Mouse (Mus musculus) activated CD4-positive, CD25-positive, alpha-beta regulatory T cell, adult 4 months (primary cell): Measurements from ENCODE around the gene Glb1l. TPM values are rescaled to one million over a fixed set of nuclear protein-coding genes. Genes with fewer than 3 reads are reported as not detected.
"Not testable (repeated sequence)": the region's sequence is repeated elsewhere in the genome, so short reads cannot be mapped to it uniquely, and the experiment has no call there.

Experiments
- ATAC-seq: one replicate; pipeline ENCODE4 v1.8.0; 2017
- polyA plus RNA-seq, 2 experiments: library from polyadenylated mRNA; unstranded; fragments of 100-300 nt; shearing (Covaris generic); gene quantifications; one replicate each; pipeline ENCODE4 v1.2.1; 2017

The Glb1l gene
- 10 to 100 TPM; 12.0 to 12.4 TPM for polyA plus RNA-seq

DNA sequence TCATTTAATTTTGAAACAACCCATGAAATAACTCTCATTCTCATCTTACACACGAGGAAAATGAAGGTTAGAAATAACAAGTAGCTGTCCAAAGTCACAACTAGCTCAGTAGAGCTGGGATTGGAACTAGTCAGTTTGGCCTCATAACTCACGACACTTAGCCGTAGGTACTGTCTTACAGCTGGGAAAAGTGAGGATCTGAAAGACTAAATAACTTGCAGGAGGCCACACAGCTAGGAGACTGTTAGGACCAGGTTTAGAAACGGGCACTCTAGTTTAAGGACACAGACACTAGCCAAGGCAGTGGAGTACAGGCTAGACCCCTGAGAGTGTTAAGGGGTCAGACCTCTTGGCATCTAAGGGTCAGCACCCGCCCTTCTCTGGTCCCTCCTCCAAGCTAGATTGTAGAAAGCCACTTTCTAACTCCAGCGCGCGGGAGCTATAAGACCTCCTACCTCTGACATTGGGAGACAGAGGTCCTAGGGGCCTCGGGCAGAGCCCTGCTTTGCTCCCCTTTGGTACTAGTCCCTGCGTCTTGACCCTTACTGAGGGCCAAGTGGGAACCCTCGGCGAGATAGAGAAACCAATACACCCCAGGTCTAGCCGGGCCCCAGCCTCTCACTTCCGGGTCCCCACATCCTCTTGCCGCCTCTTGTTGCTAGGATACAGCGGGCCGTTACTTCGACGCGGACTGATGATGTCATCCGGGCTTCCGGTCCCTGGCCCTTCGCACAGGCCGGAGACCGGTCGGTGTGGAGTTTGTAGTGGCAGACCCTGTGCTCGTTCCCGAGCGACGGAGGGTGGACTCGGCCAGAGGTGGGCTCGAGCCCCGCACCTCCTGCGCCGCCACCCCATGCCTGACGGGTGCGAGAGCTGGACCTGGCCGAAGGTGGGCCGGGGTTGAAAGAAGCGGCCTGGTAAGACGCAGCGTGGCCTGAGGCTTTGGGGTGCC is at the start of gene Glb1l, which contains the start of gene Stk16:
Gene Glb1l (minus strand): TSS at position 678 of the 952 bp plus-strand sequence.
Gene Stk16 (plus strand): TSS at position 703 of the 952 bp plus-strand sequence.
- peak; percentile 91 for ATAC-seq

GRCm38 (mm10) chr1:75255516-75256046 is 45.0 kb upstream of the Glb1l start:
- no peak for ATAC-seq

DNA sequence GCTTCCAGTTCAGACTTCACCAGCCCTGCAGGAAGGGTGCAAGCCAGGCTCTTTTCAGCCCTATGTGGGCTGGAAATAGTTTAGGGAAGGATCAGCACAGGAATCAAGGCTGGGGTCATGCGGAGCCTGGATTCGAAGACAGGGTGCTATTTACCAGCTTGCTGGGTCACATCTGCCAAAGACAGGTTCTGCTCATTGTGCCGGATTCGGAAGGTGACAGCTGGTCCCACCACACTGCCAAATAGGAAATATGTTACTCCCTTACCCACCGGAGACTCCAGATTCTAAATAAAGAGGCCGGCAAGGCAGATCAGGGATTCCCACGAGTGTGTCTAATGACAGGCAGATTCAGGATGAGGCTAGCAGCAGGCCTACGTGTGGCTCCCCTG is 44.0 kb upstream of the Glb1l start:
- ATAC-seq: no peak

DNA sequence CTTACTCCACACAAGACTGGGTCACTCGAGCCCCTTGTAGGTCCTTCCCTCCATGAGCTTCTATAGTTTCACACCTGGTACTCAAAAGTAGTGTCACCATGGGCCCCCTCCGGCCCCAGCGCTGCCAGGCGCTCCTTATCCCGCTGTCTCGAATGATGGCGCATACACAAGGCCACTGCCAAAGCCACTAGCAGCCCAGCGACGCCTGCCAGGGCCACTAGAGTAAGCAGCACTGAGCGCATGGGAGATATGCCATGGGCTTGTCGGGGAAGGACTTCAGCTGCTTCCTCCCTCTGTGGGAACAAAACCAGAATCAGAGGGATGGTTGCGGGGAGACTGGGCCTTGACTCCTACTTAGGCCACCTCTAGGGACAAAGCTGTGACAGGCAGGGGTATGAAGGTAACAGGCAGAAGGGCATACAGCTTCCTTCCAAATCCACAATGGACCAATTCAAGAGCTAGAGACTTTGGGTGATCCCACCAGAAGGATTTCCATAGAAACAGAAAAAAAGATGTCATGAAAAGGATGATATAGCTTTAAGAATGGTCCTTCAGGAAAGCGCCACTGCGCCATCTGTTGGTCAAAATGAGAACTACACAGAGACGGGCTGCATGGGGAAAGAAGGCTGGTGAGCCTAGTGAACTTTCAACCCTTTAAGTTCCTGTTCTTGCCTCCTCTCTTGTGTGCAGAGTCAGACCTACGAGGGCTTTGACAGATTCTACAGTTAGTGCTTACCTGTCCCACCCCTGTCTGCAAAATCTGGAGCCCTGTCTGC is 43.4 kb upstream of the Glb1l start:
- ATAC-seq: peak; percentile 26

- no peak for ATAC-seq
These were observed 42.4 kb upstream of the Glb1l start for GRCm38 (mm10) chr1:75253029-75253428.

DNA sequence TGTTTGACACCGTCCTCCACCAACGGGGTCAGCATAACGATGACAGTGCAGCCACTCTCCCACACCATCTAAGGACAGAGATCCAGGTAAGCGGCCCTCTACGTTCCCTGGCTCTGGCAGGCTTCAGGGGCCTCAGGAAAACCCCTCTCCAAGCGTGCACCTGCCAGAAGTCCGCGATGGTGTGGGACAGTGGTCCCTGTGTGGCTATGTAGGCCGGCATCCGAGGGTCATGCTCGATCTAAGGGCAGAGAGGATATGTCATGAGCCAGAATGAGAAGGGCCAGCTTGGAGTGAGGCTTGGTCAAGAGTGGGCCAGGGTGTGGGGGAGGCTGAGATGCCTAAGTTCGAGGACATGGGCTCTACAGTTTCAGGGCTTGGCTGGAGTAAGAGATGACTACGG is 41.7 kb upstream of the Glb1l start:
- ATAC-seq: no peak

DNA sequence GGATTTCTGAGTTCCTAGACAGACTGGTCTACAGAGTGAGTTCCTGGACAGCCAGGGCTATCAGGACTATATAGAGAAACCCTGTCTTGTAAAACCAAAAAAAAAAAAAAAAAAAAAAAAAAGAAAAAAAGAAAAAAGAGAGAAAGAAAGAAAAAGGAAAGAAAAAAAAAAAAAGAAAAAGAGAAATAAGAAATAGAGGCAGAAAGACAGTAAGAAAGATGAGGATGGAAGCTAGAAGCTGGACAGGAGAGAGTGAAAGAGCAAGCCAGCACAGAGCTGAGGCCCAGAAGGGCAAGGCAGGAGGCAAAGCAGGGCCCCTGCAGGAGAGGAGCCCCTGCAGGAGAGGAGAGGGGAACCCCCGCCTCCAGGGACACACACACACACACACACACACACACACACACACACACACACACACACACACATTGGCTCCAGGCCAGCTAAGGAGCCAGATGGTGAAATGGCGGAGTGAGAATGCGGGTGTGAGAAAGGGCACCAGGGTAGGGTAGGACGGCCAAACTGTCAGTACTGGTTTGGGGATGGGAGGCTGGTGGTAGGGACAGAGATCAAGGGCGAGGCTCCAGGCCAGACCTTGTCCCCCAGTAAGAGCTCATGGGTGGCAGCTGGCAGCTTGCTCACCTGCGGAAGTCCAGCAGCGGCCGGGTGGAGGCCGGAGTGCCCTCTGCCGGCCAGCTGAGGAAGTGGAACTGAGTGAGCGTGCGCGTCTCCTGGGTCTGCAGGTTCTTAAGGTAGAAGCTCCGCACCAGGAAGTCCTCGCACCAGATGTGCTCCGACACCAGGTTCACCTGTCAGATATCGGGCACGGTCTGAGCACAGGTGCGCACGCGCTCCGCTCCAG is 40.7 kb upstream of the Glb1l start:
- peak; percentile 75 for ATAC-seq

GRCm38 (mm10) chr1:75250498-75250897 is 39.9 kb upstream of the Glb1l start:
- ATAC-seq: no peak

DNA sequence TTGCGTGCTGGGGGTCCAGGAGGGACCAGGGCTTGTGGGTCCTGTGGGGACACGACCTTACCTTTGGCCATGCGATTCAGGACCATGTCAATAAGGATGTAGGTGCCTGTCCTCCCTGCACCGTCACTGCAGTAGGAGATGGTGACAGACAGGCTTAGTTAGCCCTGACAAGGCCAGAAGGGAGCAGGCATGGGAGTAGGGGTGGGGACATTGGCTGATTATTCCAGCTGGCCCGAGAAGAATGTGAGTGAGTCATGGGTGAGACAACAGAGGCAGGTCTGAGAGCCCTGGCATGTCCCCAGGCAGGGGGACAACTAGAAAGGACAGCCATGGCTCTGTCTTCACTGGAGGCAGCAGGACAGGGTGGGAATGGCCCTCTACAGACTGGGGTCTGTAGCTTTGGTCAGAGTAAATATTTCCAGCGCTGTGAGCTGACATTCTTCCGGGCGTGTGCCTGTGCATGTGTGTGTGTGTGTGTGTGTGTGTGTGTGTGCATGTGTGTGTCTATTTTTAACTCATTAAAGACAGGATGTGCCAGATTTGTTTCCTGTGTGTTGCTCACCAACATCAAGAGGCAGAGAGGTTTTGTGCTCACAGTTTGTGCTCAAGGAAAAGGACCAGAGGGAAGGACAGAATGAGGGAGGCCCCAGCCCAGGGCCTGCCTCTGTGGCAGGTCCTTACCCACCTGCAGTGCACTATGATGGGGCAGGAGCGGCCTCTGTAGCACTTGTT is 37.6 kb upstream of the Glb1l start:
- ATAC-seq: peak; percentile 50

- ATAC-seq: no peak
These were observed 36.7 kb upstream of the Glb1l start for GRCm38 (mm10) chr1:75247071-75247930.

- peak; percentile 53 for ATAC-seq
These were observed 34.2 kb upstream of the Glb1l start for GRCm38 (mm10) chr1:75244836-75245235.

- ATAC-seq: no peak
These were observed 33.7 kb upstream of the Glb1l start for GRCm38 (mm10) chr1:75244175-75244826.

- ATAC-seq: no peak
These were observed 32.8 kb upstream of the Glb1l start for GRCm38 (mm10) chr1:75243411-75243810.

DNA sequence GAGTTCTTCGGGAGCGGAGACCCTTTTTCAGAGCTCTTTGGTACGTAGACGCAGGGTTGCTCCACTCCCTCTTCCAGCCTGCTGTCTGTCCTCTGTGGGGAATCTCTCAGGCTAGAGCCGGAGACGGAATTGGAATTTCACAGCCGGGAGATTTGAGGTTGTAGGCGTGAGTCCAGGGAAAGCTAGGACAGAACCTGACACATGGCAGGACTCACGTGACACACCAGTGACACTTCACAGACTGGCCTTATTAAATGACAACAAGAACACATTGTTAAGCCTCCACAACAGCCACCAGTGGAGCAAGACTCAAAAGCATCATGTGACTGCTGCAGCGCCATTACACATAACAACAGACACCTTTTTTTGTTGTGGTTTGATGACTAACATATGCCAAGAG is 29.0 kb upstream of the Glb1l start:
- ATAC-seq: no peak

- ATAC-seq: peak; percentile 67
These were observed 25.8 kb upstream of the Glb1l start, which contains the start of gene Dnajb2 for GRCm38 (mm10) chr1:75236117-75237050. Gene Dnajb2, plus strand, starts transcription at chr1:75236406.

DNA sequence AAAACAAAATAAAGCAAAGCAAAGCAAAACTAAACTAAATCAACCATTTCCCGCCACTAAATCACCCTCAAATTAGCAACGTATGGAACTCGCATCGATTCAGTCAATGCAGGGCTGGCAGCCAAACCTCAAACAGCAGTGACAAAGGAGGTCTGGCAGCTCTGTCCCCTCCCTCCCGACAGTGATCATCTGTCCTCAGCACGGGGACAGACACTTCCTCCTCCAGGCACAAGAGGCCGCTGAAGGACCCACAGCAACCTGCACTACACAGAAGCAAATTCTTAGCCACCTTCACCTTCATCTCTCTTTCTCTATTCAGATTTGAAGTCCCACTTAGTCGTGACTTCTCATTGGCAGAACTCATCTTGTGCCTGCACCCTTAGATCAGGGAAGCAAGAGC is 24.0 kb upstream of the Glb1l start:
- ATAC-seq: peak; percentile 60

- ATAC-seq: not testable (repeated sequence)
These were observed 21.9 kb upstream of the Glb1l start for GRCm38 (mm10) chr1:75232489-75232888.

- ATAC-seq: no peak
These were observed 21.1 kb upstream of the Glb1l start, which contains the start of gene A630095N17Rik for GRCm38 (mm10) chr1:75231664-75232152. Gene A630095N17Rik, minus strand, starts transcription at chr1:75232102.
